Mouse (Mus musculus) bone marrow macrophage, adult 2 months (primary cell): Measurements from ENCODE around the gene Gosr2.

Experiments
- CTCF ChIP-seq: IDR thresholded peaks from 2 replicates; pipeline ENCODE4 v1.5.1; 2012; ENCODE audit warnings: low read depth, mild to moderate bottlenecking, low read length, moderate library complexity
- POLR2A ChIP-seq: IDR thresholded peaks from 2 replicates; pipeline ENCODE4 v1.6.1; 2012; ENCODE audit warnings: mild to moderate bottlenecking, low read depth, low read length, borderline replicate concordance

- no peak for TF ChIP-seq CTCF
- no peak for TF ChIP-seq POLR2A
Measured at GRCm38 (mm10) chr11:103707005-103707404, 9.3 kb upstream of the Gosr2 start.
